In the genomic region with DNA sequence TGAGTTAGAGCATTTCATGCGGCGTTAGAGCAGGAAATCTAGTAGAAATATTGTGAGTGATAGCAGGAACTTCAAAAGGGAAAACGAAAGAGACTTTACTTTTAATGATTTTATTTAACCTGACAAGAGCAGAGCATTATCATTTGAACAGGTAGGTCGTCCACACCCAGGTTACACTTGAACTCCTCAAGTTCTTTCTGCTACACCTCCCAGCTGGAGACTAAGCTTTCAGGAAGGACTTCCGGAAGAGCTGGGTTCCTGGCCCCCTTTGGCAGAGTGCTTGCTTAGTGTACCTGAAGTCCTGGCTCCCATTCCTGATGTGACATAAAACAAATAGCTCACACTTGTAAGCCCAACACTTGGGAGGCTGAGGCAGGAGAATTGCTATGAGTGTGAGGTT, we compare ENCODE assay signal across 39 mouse cellular contexts. TPM values are rescaled to one million over a fixed set of nuclear protein-coding genes. Genes with fewer than 3 reads are reported as not detected.
A peak's percentile ranks its signal among the peaks of the same experiment; 100 is the strongest.
DNase-seq lines count a peak whose midpoint lies in the region; ATAC-seq and TF ChIP-seq lines count a peak whose summit lies in the region.
"Had no signal": no experiment of that assay in that cellular context is flagged by ENCODE, and none has a peak within 500 bp of the region (broad histone marks: within the 10 kb centered on the region; RNA-seq: fewer than 3 reads in every experiment).

No protein-coding gene starts in this region.

- H3K36me3 ChIP-seq in liver, postnatal 0 days (replicated peaks; ENCODE audit: insufficient read depth, low read length): no peaks in the 10 kb centered on the region
- no peaks in the 10 kb centered on the region for H3K36me3 ChIP-seq in forebrain, postnatal 0 days (ENCODE audit: insufficient read depth)
- H3K36me3 ChIP-seq: embryonic facial prominence, embryonic 13.5 days; heart, embryonic 10.5 days; heart, embryonic 15.5 days; midbrain, embryonic 15.5 days had no signal

- no peak overlapping the region for H3K9ac ChIP-seq in liver, postnatal 0 days (replicated peaks)
- no peak overlapping the region for H3K9ac ChIP-seq in forebrain, postnatal 0 days
- H3K9ac ChIP-seq: embryonic facial prominence, embryonic 13.5 days; heart, embryonic 15.5 days; midbrain, embryonic 15.5 days had no signal

- ATAC-seq in liver, postnatal 0 days: no peak
- ATAC-seq in forebrain, postnatal 0 days: no peak
- ATAC-seq: hindbrain, embryonic 16.5 days; midbrain, embryonic 15.5 days had no signal

- TF ChIP-seq EP300 in liver, postnatal 0 days (IDR thresholded peaks at IDR 0.05; ENCODE audit: low read depth): no peak

- H3K27ac ChIP-seq in liver, postnatal 0 days (ENCODE audit: low read depth): peak overlapping the region; percentile 59
- H3K27ac ChIP-seq in embryonic fibroblast, embryonic 13.5 days (ENCODE audit: insufficient read depth, low read length): 0 out of 2 replicates have a peak overlapping the region, but pooled peaks have one; percentile 13
- no peak overlapping the region for H3K27ac ChIP-seq in forebrain, postnatal 0 days (ENCODE audit: low read depth, low read length)
- H3K27ac ChIP-seq: embryonic facial prominence, embryonic 13.5 days; heart, embryonic 10.5 days; macrophage; midbrain, embryonic 15.5 days had no signal

- no peak overlapping the region for H3K4me3 ChIP-seq in liver, postnatal 0 days (ENCODE audit: low read depth, low read length)
- no peak overlapping the region for H3K4me3 ChIP-seq in embryonic fibroblast, embryonic 13.5 days (ENCODE audit: insufficient read depth, low read length)
- H3K4me3 ChIP-seq in forebrain, postnatal 0 days (ENCODE audit: low read depth, low read length): no peak overlapping the region
- H3K4me3 ChIP-seq: embryonic facial prominence, embryonic 13.5 days; erythroblast, embryonic 14.5 days; heart, embryonic 10.5 days; heart, embryonic 15.5 days; midbrain, embryonic 15.5 days had no signal

- H3K4me1 ChIP-seq in liver, postnatal 0 days (ENCODE audit: insufficient read depth): no peaks in the 10 kb centered on the region; the same call in 1 of the 2 replicates
- peaks cover 4% of the 10 kb centered on the region; the same call in 1 of the 2 replicates for H3K4me1 ChIP-seq in embryonic fibroblast, embryonic 13.5 days (ENCODE audit: control insufficient read depth, insufficient read depth, low read length)
- no peaks in the 10 kb centered on the region for H3K4me1 ChIP-seq in forebrain, postnatal 0 days (ENCODE audit: insufficient read depth)
- H3K4me1 ChIP-seq: midbrain, embryonic 15.5 days had no signal

- no peak for TF ChIP-seq POLR2A in embryonic fibroblast, embryonic 13.5 days (IDR thresholded peaks at IDR 0.05; ENCODE audit: low read depth, low read length)

- TF ChIP-seq CTCF in liver, postnatal 0 days (IDR thresholded peaks at IDR 0.05; ENCODE audit: low read depth): no peak
- no peak for TF ChIP-seq CTCF in embryonic fibroblast, embryonic 13.5 days (IDR thresholded peaks at IDR 0.05; ENCODE audit: borderline replicate concordance, insufficient read depth, low read length)
- TF ChIP-seq CTCF in forebrain, postnatal 0 days (IDR thresholded peaks at IDR 0.05; ENCODE audit: low read depth): no peak

- no peak overlapping the region for H3K4me2 ChIP-seq in liver, postnatal 0 days (ENCODE audit: low read depth, low read length)
- no peak overlapping the region for H3K4me2 ChIP-seq in forebrain, postnatal 0 days (ENCODE audit: low read depth)
- H3K4me2 ChIP-seq: embryonic facial prominence, embryonic 13.5 days; heart, embryonic 15.5 days; liver, embryonic 11.5 days; midbrain, embryonic 15.5 days had no signal

- 71% methylated on average over 5 of the region's 5 CpGs for WGBS in liver, postnatal 0 days (ENCODE audit: insufficient replicate concordance)
- WGBS in forebrain, postnatal 0 days: 76% methylated on average over 5 of the region's 5 CpGs

- DNase-seq in liver, postnatal 0 days: no peak
- DNase-seq in liver (no peak), R1 (ENCODE audit: low read depth, low spot score) (peak; percentile 93)
- DNase-seq in lung, postnatal 4 days: no peak
- no peak for DNase-seq in yolk sac, embryonic 10.5 days (ENCODE audit: low spot score)
- no peak for DNase-seq in forebrain, postnatal 0 days
- DNase-seq: adrenal gland, adult 2 months; B cell, adult 2 months; cerebellum, adult 9-10 months; cerebellum, postnatal 36 days; gastrocnemius, postnatal 25 days; heart, adult 11 months; kidney, adult 11 months; kidney, postnatal 14 days; layer of hippocampus, adult 9-11 months; lung, adult 18-20 months; right cerebral cortex, postnatal 25 days; spleen, adult 18-20 months; thymus, postnatal 14 days had no signal

- no peaks in the 10 kb centered on the region for H3K27me3 ChIP-seq in liver, postnatal 0 days (ENCODE audit: insufficient read depth, low read length)
- H3K27me3 ChIP-seq in forebrain, postnatal 0 days (ENCODE audit: insufficient read depth, low read length): no peaks in the 10 kb centered on the region
- H3K27me3 ChIP-seq: embryonic facial prominence, embryonic 13.5 days; heart, embryonic 15.5 days; midbrain, embryonic 15.5 days had no signal

- no peaks in the 10 kb centered on the region for H3K9me3 ChIP-seq in liver, postnatal 0 days (ENCODE audit: low read length)
- H3K9me3 ChIP-seq in forebrain, postnatal 0 days (ENCODE audit: low read length): no peaks in the 10 kb centered on the region
- H3K9me3 ChIP-seq: embryonic facial prominence, embryonic 13.5 days; heart, embryonic 10.5 days; heart, embryonic 15.5 days; midbrain, embryonic 15.5 days had no signal

RNA-seq across cellular contexts. Expression of a gene that starts 30.2 kb away (rescaled TPM):
- polyA plus RNA-seq in liver, postnatal 0 days (2015; fragmentation: Nextera tagmentation; extraction: Ambion mirVana): not detected in 2 replicates
- not detected in 2 replicates for polyA plus RNA-seq in embryonic fibroblast, embryonic 13.5 days (2011; ENCODE audit: insufficient read length, low read depth, missing spikeins)
- not detected in 2 replicates for total RNA-seq in forebrain, postnatal 0 days (2014; rRNA removed)
- polyA plus RNA-seq in forebrain, postnatal 0 days (2015; fragmentation: Nextera tagmentation; extraction: Ambion mirVana): 0.55 TPM in 1 of 2 replicates, not detected in the other
- total RNA-seq: adrenal gland, adult 2 months; adrenal gland, postnatal 36 days; gastrocnemius, postnatal 25 days; heart, postnatal 25 days; left cerebral cortex, postnatal 10 days; neutrophil, adult 5-6 weeks had no signal
- polyA plus RNA-seq: adrenal gland, adult 2 months; embryonic facial prominence, embryonic 13.5 days; erythroblast, embryonic 14.5 days; forebrain, embryonic 11.5 days; heart, embryonic 10.5 days; heart, embryonic 15.5 days; hindbrain, embryonic 11.5 days; kidney, embryonic 14.5 days; limb, embryonic 11.5 days; liver, embryonic 11.5 days; lung, postnatal 0 days; midbrain, embryonic 15.5 days; neural tube, embryonic 11.5 days; stomach, embryonic 16.5 days had no signal
